Mouse (Mus musculus): ENCODE results near the gene Pnldc1. TPM values are rescaled to one million over a fixed set of nuclear protein-coding genes. Genes with fewer than 3 reads are reported as not detected.
"Not testable (repeated sequence)": the region's sequence is repeated elsewhere in the genome, so short reads cannot be mapped to it uniquely, and the experiment has no call there.

Pnldc1 gene
- total RNA-seq, 2 experiments from 2014 or later = 0.42 to 0.55 TPM

GRCm38 (mm10) chr17:12915488-12915880 lies 5.5 kb upstream of the Pnldc1 start, which contains the start of gene Tcp1:
Gene Tcp1 (plus strand): TSS chr17:12915701.
- intact Hi-C loops (cut with DNase I) = no loop called here

GRCm38 (mm10) chr17:12910391-12910790 lies 361 bp upstream of the Pnldc1 start:
- intact Hi-C loops (cut with DNase I) = no loop called here
- DNase-seq (ENCODE audit: low spot score) = no peak

More at GRCm38 (mm10) chr17:12915488-12915880, 5.5 kb upstream of the Pnldc1 start, which contains the start of gene Tcp1:
- DNase-seq (ENCODE audit: low spot score) = no peak

GRCm38 (mm10) chr17:12906436-12906835 lies 3.6 kb downstream of the Pnldc1 start:
- no peak for DNase-seq (ENCODE audit: low spot score)
- intact Hi-C loops (cut with DNase I) = no loop called here

GRCm38 (mm10) chr17:12905810-12906209 lies 4.2 kb downstream of the Pnldc1 start:
- DNase-seq (ENCODE audit: low spot score) = no peak
- intact Hi-C loops (cut with DNase I) = no loop called here

GRCm38 (mm10) chr17:12904349-12904748 lies 5.7 kb downstream of the Pnldc1 start:
- intact Hi-C loops (cut with DNase I) = no loop called here
- no peak for DNase-seq (ENCODE audit: low spot score)

GRCm38 (mm10) chr17:12903372-12904333 lies 6.4 kb downstream of the Pnldc1 start:
- no peak for DNase-seq (ENCODE audit: low spot score)
- intact Hi-C loops (cut with DNase I) = no loop called here

- intact Hi-C loops (cut with DNase I) = no loop called here
- no peak for DNase-seq (ENCODE audit: low spot score)
Measured at GRCm38 (mm10) chr17:12902291-12902690, 7.7 kb downstream of the Pnldc1 start.

- DNase-seq (ENCODE audit: low spot score); intact Hi-C loops (cut with DNase I): not testable (repeated sequence)
Measured at GRCm38 (mm10) chr17:12898607-12899006, 11.4 kb downstream of the Pnldc1 start.

GRCm38 (mm10) chr17:12897674-12898073 lies 12.4 kb downstream of the Pnldc1 start:
- no peak for DNase-seq (ENCODE audit: low spot score)
- intact Hi-C loops (cut with DNase I) = no loop called here

GRCm38 (mm10) chr17:12892033-12892432 lies 18.0 kb downstream of the Pnldc1 start:
- intact Hi-C loops (cut with DNase I) = no loop called here

GRCm38 (mm10) chr17:12891054-12891453 lies 19.0 kb downstream of the Pnldc1 start:
- intact Hi-C loops (cut with DNase I) = no loop called here
- DNase-seq (ENCODE audit: low spot score) = no peak

More at GRCm38 (mm10) chr17:12892033-12892432, 18.0 kb downstream of the Pnldc1 start:
- DNase-seq (ENCODE audit: low spot score) = no peak

- intact Hi-C loops (cut with DNase I) = no loop called here
- DNase-seq (ENCODE audit: low spot score) = no peak
Measured at GRCm38 (mm10) chr17:12887021-12887775, 22.8 kb downstream of the Pnldc1 start.

GRCm38 (mm10) chr17:12886620-12887019 lies 23.4 kb downstream of the Pnldc1 start:
- no peak for DNase-seq (ENCODE audit: low spot score)
- intact Hi-C loops (cut with DNase I) = no loop called here

- intact Hi-C loops (cut with DNase I) = loop anchor here (2.0 kb wide), 1 partner anchor 116 kb away; no protein-coding TSS in a partner anchor
- DNase-seq (ENCODE audit: low spot score) = no peak
Measured at GRCm38 (mm10) chr17:12881216-12881615, 28.8 kb downstream of the Pnldc1 start.

GRCm38 (mm10) chr17:12880178-12880577 lies 29.9 kb downstream of the Pnldc1 start:
- intact Hi-C loops (cut with DNase I) = loop anchor here (2.0 kb wide), 1 partner anchor 117 kb away; no protein-coding TSS in a partner anchor
- peak; percentile 57 for DNase-seq (ENCODE audit: low spot score)

- intact Hi-C loops (cut with DNase I) = loop anchor here (5.0 kb wide), 1 partner anchor 137 kb away; no protein-coding TSS in a partner anchor
- no peak for DNase-seq (ENCODE audit: low spot score)
Measured at GRCm38 (mm10) chr17:12875734-12876133, 34.3 kb downstream of the Pnldc1 start, which contains the start of gene Mrgprh. Gene Mrgprh (plus strand): TSS chr17:12876034.

- no peak for DNase-seq (ENCODE audit: low spot score)
- intact Hi-C loops (cut with DNase I) = no loop called here
Measured at GRCm38 (mm10) chr17:12872275-12873028, 37.6 kb downstream of the Pnldc1 start.

- DNase-seq (ENCODE audit: low spot score) = no peak
- intact Hi-C loops (cut with DNase I) = no loop called here
Measured at GRCm38 (mm10) chr17:12868640-12869039, 41.4 kb downstream of the Pnldc1 start.

GRCm38 (mm10) chr17:12868043-12868442 lies 42.0 kb downstream of the Pnldc1 start, which contains the start of gene Mas1:
Gene Mas1 (minus strand): TSS chr17:12868143.
- no peak for DNase-seq (ENCODE audit: low spot score)
- intact Hi-C loops (cut with DNase I) = no loop called here
